Mouse (Mus musculus) lung, postnatal 0 days (tissue): ENCODE results near the gene Cenpt. TPM values are rescaled to one million over a fixed set of nuclear protein-coding genes. Genes with fewer than 3 reads are reported as not detected.
A peak's percentile ranks its signal among the peaks of the same experiment; 100 is the strongest.

Source experiments
- ATAC-seq: fragments of 200-750 bp; cut with Nextera tagmentation; 2 replicates; pipeline ENCODE4 v1.8.0; 2017; ENCODE audit warnings: moderate library complexity
- DNase-seq: peaks from one replicate; pipeline ENCODE4 v3.0.0-alpha.2; 2016; ENCODE audit warnings: low spot score
- H3K27ac ChIP-seq: fragments of 300-500 bp; sonication (generic); 2 replicates; pipeline ENCODE4 v1.5.1; 2014; ENCODE audit warnings: antibody characterized with exemption, mild to moderate bottlenecking, low read length, mixed read lengths
- H3K27me3 ChIP-seq: fragments of 300-500 bp; sonication (generic); replicated peaks from 2 replicates; pipeline ENCODE4 v1.6.1; 2014; ENCODE audit warnings: low read length, mixed read lengths; ENCODE audit not compliant: insufficient read depth
- H3K36me3 ChIP-seq: fragments of 300-500 bp; sonication (generic); 2 replicates; pipeline ENCODE4 v1.6.1; 2014; ENCODE audit warnings: low read length, mixed read lengths; ENCODE audit not compliant: insufficient read depth
- H3K4me1 ChIP-seq: fragments of 300-500 bp; sonication (generic); 2 replicates; pipeline ENCODE4 v1.6.1; 2014; ENCODE audit warnings: antibody characterized with exemption, low read depth, low read length, mixed read lengths; ENCODE audit not compliant: insufficient read depth
- H3K4me2 ChIP-seq: fragments of 300-500 bp; sonication (generic); replicated peaks from 2 replicates; pipeline ENCODE4 v1.6.1; 2014; ENCODE audit warnings: low read depth, mild to moderate bottlenecking, low read length, moderate library complexity, mixed read lengths
- H3K4me3 ChIP-seq: fragments of 300-500 bp; sonication (generic); 2 replicates; pipeline ENCODE4 v1.5.1; 2014; ENCODE audit warnings: low read depth, low read length
- H3K9ac ChIP-seq: fragments of 300-500 bp; sonication (generic); replicated peaks from 2 replicates; pipeline ENCODE4 v1.6.1; 2014; ENCODE audit warnings: low read depth, mild to moderate bottlenecking
- H3K9me3 ChIP-seq: fragments of 300-500 bp; sonication (generic); 2 replicates; pipeline ENCODE4 v1.6.1; 2016; ENCODE audit warnings: low read length, mixed read lengths
- CTCF ChIP-seq: IDR thresholded peaks from 2 replicates; pipeline ENCODE4 v1.5.1; 2016; ENCODE audit warnings: antibody characterized with exemption, mild to moderate bottlenecking
- EP300 ChIP-seq: IDR thresholded peaks from 2 replicates; pipeline ENCODE4 v1.6.1; 2016; ENCODE audit warnings: antibody characterized with exemption, mild to moderate bottlenecking, control low read depth
- WGBS: fragments of 180-500 bp; shearing (Covaris S2); extraction: QIAGEN DNeasy Blood & Tissue Kit; methylation state at CpG from one replicate; pipeline ENCODE4 v1.1.7; 2014; 5-methylcytosine and 5-hydroxymethylcytosine counted together
- polyA plus RNA-seq: library from polyadenylated mRNA; unstranded; fragments of >200 nt; fragmentation: Nextera tagmentation; extraction: Ambion mirVana; gene quantifications from 2 replicates; pipeline ENCODE4 v1.2.1, GENCODE M21; 2015

Gene Cenpt
- polyA plus RNA-seq, 1 experiment from 2014 or later = 14.3 TPM

DNA sequence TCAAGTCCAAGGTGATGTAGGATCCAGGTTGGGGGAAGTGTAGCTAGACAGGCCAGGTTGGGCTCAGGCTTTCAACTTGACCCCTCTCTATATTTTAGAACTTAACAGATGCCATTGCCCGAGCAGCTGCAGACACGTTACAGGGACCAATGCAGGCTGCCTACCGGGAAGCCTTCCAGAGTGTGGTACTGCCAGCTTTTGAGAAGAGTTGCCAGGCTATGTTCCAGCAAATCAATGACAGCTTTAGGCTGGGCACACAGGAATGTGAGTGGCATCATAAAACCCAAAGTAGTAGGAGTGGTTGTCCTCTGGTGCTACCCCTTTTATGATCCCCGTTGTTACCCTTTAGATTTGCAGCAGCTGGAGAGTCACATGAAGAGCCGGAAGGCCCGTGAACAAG, 37.8 kb upstream of the Cenpt start:
- H3K36me3 ChIP-seq = peaks cover 54% of the 10 kb centered on the region
- H3K9ac ChIP-seq = no peak overlapping the region
- no peaks in the 10 kb centered on the region for H3K9me3 ChIP-seq
- TF ChIP-seq EP300 (no peak), CTCF (no peak)
- no peak overlapping the region for H3K4me3 ChIP-seq
- no peak overlapping the region for H3K27ac ChIP-seq
- no peaks in the 10 kb centered on the region for H3K27me3 ChIP-seq
- 89% methylated on average over 6 of the region's 6 CpGs for WGBS
- H3K4me2 ChIP-seq = no peak overlapping the region
- DNase-seq = no peak
- H3K4me1 ChIP-seq = no peaks in the 10 kb centered on the region
- ATAC-seq = no peak

- Histone ChIP-seq H3K36me3 (peaks cover 64% of the 10 kb centered on the region), H3K4me3 (no peak overlapping the region), H3K27me3 (no peaks in the 10 kb centered on the region), H3K4me1 (no peaks in the 10 kb centered on the region), H3K9ac (no peak overlapping the region), H3K9me3 (no peaks in the 10 kb centered on the region), H3K27ac (no peak overlapping the region), H3K4me2 (no peak overlapping the region)
- 91% methylated on average over 12 of the region's 12 CpGs for WGBS
- TF ChIP-seq CTCF (no peak), EP300 (no peak)
- ATAC-seq = no peak
- DNase-seq = no peak
Measured at GRCm38 (mm10) chr8:105889756-105890465, 36.8 kb upstream of the Cenpt start.

DNA sequence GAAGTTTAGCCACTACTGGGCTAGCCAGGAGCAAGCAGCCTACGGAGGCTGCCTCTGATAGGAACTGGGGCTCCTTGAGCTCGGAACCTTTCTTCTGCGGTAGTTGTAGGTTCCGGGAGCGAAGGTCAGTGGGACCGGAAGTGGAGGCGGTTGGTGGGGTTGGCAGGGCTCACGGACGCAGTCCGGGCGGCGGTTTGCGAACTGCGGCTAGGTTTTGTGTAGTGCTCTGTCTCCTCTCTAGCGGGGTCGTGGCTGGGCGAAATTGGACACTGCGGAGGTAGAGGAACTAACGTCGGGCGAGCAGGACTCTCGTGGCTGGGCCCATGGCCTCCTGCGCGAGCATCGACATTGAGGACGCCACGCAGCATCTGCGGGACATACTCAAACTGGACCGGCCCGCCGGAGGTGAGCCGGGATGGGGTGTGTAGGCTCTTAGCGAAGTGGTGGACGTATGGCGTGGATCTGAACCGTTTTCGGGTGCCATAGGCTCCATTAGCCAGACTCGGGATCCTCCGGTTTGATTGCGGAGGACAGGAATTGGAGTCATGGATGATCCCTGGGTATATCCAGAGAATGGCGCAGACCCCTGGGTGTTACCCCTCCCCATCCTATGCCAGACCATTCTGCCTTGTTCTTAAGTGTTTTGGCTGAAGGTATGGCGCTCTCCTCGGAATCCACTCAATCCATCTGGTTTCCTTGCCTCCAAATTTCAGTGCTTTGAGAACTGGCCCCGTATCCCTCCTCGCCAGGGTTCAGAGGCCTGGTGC, 27.9 kb upstream of the Cenpt start, which contains the start of gene Edc4:
Gene Edc4 (plus strand): TSS at position 128 of the 767 bp plus-strand sequence.
- Histone ChIP-seq H3K4me1 (peaks cover 5% of the 10 kb centered on the region; the same call in 1 of the 2 replicates), H3K9ac (peak within 1 kb of the TSS; percentile 94), H3K27me3 (no peaks in the 10 kb centered on the region), H3K36me3 (peaks cover 27% of the 10 kb centered on the region), H3K4me2 (peak within 1 kb of the TSS; percentile 86), H3K4me3 (peak within 1 kb of the TSS; percentile 87), H3K9me3 (no peaks in the 10 kb centered on the region), H3K27ac (peak within 1 kb of the TSS; percentile 34; the same call in 1 of the 2 replicates)
- WGBS = under 1% methylated on average over 45 of the region's 45 CpGs
- TF ChIP-seq EP300 (peak; percentile 27; the same call in 1 of the 2 replicates), CTCF (no peak; the same call in 1 of the 2 replicates)
- ATAC-seq (peak; percentile 92), DNase-seq (peak; percentile 86)

DNA sequence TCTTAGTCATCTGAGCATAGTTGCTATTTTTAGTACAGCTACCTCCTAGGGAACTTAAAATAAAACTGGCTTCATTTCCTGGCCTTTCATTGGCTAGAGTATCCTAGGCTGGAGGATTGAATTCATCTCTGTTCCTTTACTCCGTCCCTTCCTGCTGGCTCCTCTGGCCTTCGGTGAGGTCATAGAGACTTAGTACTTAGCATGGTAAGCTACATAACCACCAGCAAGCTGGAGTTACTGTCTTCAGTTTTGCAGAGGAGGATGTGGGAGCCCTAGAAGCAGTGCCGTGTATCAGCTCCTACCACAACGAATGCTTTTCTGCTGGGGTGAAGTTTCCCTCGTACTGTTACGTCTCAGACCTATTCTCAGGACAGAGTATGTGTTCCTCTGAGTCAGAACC, 21.2 kb upstream of the Cenpt start:
- 60% methylated on average over 6 of the region's 6 CpGs for WGBS
- H3K4me3 ChIP-seq = no peak overlapping the region
- no peaks in the 10 kb centered on the region for H3K9me3 ChIP-seq
- no peak overlapping the region for H3K4me2 ChIP-seq
- ATAC-seq (peak; percentile 77), DNase-seq (peak; percentile 21)
- H3K4me1 ChIP-seq = no peaks in the 10 kb centered on the region
- peaks cover 18% of the 10 kb centered on the region; the same call in 1 of the 2 replicates for H3K36me3 ChIP-seq
- no peaks in the 10 kb centered on the region for H3K27me3 ChIP-seq
- TF ChIP-seq EP300 (no peak), CTCF (no peak)
- H3K9ac ChIP-seq = no peak overlapping the region
- H3K27ac ChIP-seq = peak overlapping the region; percentile 32

GRCm38 (mm10) chr8:105866364-105867029, 13.4 kb upstream of the Cenpt start:
- WGBS = 87% methylated on average over 6 of the region's 6 CpGs
- H3K36me3 ChIP-seq = no peaks in the 10 kb centered on the region
- ATAC-seq (no peak), DNase-seq (no peak)
- H3K4me3 ChIP-seq = no peak overlapping the region
- no peak overlapping the region for H3K27ac ChIP-seq
- no peaks in the 10 kb centered on the region for H3K27me3 ChIP-seq
- no peak overlapping the region for H3K9ac ChIP-seq
- H3K9me3 ChIP-seq = no peaks in the 10 kb centered on the region
- no peak overlapping the region for H3K4me2 ChIP-seq
- peak; percentile 61 for TF ChIP-seq CTCF
- TF ChIP-seq EP300 = no peak
- H3K4me1 ChIP-seq = peaks cover 3% of the 10 kb centered on the region

GRCm38 (mm10) chr8:105861951-105862350, 8.9 kb upstream of the Cenpt start:
- Histone ChIP-seq H3K27me3 (no peaks in the 10 kb centered on the region), H3K4me3 (no peak overlapping the region), H3K9me3 (no peaks in the 10 kb centered on the region), H3K9ac (peak overlapping the region; percentile 75), H3K27ac (no peak overlapping the region), H3K4me2 (peak overlapping the region; percentile 86), H3K36me3 (no peaks in the 10 kb centered on the region), H3K4me1 (peaks cover 17% of the 10 kb centered on the region)
- DNase-seq = peak; percentile 61
- no peak for TF ChIP-seq EP300
- peak; percentile 52 for TF ChIP-seq CTCF
- ATAC-seq = no peak
- WGBS = 6% methylated on average over 1 of the region's 1 CpGs
